Mouse (Mus musculus) small intestine, adult 2 months (tissue): ENCODE data around the gene AL732309.1.

Experiments
- CTCF ChIP-seq: fragments of 200-500 bp; IDR thresholded peaks from 2 replicates; pipeline ENCODE4 v1.5.1; 2012; ENCODE audit warnings: low read depth, mild to moderate bottlenecking, control low read depth, inconsistent platforms, low read length, moderate library complexity, mixed read lengths; ENCODE audit not compliant: insufficient replicate concordance, insufficient read length; ENCODE audit errors: extremely low read depth
- POLR2A ChIP-seq: fragments of 200-500 bp; IDR thresholded peaks from 2 replicates; pipeline ENCODE4 v1.6.1; 2012; ENCODE audit warnings: low read depth, mild to moderate bottlenecking, control low read depth, inconsistent platforms, low read length, moderate library complexity

DNA sequence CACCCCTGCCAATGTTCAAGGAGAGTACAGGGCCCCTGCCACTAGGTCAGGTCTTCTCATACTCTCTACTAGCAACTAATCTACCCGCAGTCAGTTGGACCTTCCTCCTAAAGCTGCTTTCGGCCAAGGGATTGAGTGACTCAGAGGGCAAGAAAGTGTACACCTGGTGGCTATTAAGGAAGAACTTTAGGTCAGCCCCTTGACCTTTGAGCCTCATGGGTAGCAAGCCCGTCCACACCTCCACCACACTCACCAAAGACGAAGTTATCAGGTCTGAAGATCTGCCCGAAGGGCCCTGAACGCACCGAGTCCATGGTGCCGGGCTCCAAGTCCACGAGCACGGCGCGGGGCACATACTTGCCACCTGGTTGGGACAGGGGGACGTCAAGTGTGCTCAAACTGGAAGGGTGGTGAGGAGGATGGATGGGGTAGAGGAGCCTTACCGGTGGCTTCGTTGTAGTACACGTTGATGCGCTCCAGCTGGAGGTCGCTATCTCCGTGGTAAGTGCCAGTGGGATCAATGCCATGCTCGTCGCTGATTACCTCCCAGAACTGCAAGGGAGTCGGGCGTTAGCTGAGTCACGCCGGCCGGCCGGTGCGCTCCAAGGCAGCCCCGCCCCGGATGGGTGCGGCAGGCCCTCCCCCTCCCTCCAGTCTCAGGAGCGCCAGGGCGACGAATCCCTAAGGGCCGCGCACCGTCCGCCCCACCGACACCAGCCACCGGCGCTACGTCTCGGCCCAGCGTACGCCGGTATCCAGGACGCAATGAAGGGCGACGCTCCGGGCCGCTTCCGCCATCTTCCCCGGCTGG is 22.8 kb downstream of the AL732309.1 start:
- TF ChIP-seq POLR2A = no peak
- no peak for TF ChIP-seq CTCF
